Mouse (Mus musculus) embryonic fibroblast, embryonic 13.5 days (primary cell): Measurements from ENCODE around the gene Tmcc2.

ENCODE experiments used
- CTCF ChIP-seq: IDR thresholded peaks from 2 replicates; pipeline ENCODE4 v1.5.1; 2011; ENCODE audit warnings: mild to moderate bottlenecking, control low read depth, low read length, moderate library complexity, borderline replicate concordance; ENCODE audit not compliant: insufficient read depth
- POLR2A ChIP-seq: IDR thresholded peaks from 2 replicates; pipeline ENCODE4 v1.6.1; 2011; ENCODE audit warnings: low read depth, mild to moderate bottlenecking, control low read depth, low read length, moderate library complexity

DNA sequence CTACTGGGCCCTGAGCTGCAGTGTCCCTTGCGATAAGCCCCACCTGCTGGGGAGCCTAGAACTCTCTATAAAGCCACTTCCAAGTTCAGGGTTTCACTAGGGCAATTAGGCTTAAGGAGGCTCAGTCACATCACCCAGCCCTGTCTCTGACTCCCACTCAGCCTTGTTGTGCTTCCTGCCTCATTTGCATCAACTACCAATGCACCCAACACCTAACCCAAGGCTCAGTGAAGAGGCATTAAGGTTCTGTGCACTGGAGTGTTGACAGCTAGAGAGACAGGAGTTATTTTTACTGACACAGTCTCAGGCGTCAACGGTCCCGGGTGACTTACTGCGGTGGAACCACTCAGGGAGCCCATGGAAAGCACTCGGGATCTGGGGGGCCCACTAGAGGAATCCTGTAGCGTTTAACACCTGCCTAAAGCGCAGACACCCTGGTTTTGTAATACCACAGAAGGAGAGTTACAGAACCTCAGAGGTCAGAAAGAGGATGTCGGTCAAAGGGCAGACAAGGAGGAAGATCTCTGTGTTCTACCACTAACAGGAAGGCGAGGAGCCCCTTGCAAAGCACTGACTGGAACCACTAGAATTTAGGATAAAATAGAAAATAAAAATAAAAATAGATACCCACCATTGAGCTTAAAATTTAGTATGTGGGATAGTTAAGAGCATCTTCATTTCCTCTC, 79.8 kb downstream of the Tmcc2 start:
- TF ChIP-seq CTCF (no peak), POLR2A (no peak)
